Mouse (Mus musculus): Measurements from ENCODE around the gene Mchr1.

- no peak for TF ChIP-seq POLR2A (IDR thresholded peaks at IDR 0.05; ENCODE audit: insufficient read depth, low read depth, low read length)
- no peak for TF ChIP-seq CTCF (IDR thresholded peaks at IDR 0.05)
Measured at GRCm38 (mm10) chr15:81190011-81190629, 45.2 kb upstream of the Mchr1 start.

Data from heart, adult 2 months (tissue).